Mouse (Mus musculus): ENCODE measurements around the gene Aprt.

Aprt gene

DNA sequence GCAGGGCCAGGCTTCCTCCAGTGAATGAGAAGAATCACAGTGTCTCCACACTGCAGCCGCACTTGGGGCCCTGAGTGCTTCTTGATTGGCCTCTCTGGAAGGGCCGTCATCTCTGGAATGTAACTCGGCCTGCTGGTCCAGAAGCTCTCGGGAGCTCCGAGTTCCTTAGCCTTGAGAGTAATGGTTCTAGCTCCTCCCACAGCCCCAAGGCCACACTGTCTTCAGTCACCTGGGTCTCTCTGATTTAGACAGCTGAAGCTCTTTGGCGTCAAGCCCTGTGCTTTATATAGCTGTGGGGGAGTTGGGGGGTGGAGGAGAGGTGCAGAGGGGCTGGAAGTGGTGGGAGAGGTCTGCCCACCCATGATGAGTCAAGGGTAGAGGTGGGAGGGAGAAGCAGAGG, 39.7 kb downstream of the Aprt start:
- no peak for DNase-seq (ENCODE audit: low spot score)

GRCm38 (mm10) chr8:122531312-122531711, 45.4 kb downstream of the Aprt start:
- no peak for DNase-seq (ENCODE audit: low spot score)

DNA sequence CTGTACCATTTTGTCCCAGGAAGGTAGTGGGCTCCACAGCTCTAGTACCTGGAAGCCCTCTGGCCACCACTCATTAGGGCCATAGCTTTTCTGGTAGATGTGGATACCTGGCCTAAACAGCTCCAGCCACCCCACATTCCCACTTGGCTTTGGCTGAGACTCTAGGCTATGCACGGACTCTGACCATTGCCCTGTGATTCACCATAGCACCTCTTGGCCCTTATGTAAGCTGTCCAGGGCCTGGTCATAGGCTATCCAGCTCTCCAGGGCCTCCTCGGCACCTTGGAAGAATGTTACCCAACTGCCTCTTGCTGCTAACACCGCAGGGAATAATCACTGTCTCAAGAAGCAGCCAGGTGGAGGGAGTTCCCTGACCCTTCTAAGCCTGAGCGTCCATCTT, 47.5 kb downstream of the Aprt start:
- DNase-seq (ENCODE audit: low spot score): no peak

- no peak for DNase-seq (ENCODE audit: low spot score)
Measured at GRCm38 (mm10) chr8:122527937-122528336, 48.8 kb downstream of the Aprt start.

DNA sequence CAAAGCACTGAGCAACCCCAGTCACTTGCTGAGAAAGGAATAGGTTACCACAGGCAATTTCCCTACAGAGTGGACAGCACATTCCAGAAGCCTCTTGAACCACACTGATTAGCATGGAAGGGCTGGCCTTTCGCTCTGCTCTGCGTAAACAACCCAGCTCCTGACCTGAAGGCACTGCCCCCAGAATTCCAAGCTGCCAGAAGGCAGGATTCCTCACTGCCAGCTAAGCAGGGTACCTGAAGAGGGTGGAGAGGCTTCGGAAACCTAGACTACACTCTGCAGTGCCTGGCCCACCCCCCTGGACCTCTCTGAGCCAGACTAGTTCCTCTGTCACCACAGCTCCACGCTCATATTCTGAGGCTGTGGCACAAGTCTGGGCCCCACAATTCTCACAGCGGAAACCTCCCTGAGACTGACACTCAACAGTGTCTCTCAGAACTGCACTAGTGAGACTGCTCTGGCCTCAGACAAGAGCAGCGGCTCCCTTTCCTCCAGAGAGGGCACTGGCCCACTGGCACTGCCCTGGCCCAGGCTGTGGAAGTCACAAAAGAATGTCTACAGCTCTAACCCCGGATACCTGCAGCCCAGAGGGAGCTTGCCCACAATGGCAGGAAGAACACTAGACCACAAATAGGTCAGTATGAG, 50.1 kb downstream of the Aprt start:
- DNase-seq (ENCODE audit: low spot score): peak; percentile 34

DNA sequence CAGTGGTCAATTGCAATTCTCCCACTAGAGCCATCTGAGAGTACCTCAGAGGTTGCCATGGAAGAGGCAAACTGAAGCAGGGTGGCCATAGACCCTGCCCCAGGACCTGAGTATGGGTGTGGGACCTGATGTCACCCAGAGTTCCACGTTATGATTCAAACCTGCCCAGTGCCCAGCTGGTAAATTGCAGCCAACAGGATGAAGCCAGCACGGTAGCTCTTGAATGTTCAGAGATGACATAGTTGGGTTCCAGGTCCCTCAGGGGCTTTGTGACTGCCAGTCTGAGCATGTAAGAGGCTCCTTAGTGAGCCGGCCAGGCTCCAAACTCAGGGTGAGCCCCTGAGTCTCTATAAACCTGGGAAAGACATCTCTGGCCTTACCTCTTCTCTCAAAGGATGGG, 50.6 kb downstream of the Aprt start:
- no peak for DNase-seq (ENCODE audit: low spot score)

- DNase-seq (ENCODE audit: low spot score): no peak
Measured at GRCm38 (mm10) chr8:122525004-122525403, 51.7 kb downstream of the Aprt start.

All from retina, embryonic 14.5 days (tissue).